Mouse (Mus musculus): ENCODE measurements around the gene Mks1. TPM values are rescaled to one million over a fixed set of nuclear protein-coding genes. Genes with fewer than 3 reads are reported as not detected.

Gene Mks1
- polyA plus RNA-seq (2012; rRNA removed; ENCODE audit: low replicate concordance) = 12.7 and 22.3 TPM in 2 replicates

DNA sequence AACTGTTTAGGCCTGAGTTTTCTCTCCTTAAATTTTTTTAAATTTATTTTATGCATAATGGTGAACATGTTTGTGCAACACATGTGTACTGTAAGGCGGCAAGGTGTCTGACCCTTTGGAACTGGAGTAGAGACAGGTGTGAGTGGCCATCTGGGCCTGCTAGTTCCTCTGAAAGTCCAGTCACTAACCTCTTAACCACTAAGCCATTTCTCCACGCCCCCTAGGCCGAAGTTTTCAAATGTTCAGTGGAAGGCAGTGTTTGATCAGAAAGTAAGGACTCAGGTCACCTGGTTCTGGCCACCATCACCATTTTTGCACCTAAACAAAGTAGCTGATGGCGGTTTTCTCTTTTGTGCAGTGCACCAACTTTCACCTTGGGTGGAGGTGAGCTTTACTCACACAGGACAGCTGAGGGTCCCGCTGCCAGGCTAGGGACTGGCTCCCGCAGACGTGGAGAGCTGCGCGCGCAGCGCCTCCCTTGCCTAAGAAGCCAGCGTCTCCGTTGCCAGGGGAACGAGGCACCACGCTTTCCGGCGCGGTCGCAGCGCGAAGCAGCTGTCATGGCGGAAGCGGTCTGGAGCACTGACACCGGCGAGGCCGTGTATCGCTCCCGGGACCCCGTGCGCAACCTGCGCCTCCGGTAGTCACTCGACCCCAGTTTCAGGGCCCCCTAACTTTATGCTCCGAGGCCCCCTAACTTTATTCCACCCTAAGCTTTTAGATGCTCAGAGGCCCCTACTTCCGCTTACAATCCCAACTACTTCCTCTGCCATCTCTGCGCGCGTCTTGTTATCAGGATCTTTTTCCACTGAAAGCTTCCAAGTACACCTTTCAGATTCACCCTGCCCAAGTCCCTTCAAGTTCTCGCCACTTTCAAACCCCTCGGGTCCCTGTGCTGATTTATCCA, at the start of gene Mks1:
Gene Mks1 (plus strand): TSS at position 526 of the 907 bp plus-strand sequence.

DNA sequence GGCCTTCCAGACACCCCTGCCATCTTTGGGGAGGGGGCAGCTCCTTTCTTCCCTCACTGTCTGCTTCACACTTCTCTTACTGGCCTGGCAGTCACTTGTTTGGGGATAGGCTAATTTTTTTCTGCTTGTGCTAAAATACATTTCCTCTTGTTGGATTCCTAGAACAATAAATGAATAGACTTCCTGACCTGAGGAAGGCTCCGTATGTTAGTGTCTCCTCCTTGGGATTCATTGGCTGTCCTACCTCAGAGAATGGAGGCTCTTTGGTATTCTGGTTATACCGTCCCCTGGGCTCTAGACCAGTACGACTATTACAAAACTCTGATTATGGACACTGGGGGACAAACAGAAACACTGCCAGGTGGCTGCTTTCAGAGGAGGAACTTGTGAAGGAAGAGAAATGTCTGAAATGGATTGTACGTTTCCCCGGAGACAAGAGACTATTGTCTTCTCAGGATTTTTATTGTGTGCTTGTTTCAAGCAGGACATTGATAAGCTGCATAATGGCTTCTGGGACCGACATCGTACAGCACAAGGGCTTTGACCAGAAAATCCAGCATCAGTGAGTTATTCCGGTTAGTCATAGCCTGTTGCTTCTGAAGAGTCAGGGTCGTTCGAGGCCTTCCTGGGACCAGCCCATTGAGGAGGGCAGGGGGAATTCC, 24.6 kb upstream of the Mks1 start, which contains the start of gene Lpo:
Gene Lpo (minus strand): TSS at position 51 of the 662 bp plus-strand sequence.

DNA sequence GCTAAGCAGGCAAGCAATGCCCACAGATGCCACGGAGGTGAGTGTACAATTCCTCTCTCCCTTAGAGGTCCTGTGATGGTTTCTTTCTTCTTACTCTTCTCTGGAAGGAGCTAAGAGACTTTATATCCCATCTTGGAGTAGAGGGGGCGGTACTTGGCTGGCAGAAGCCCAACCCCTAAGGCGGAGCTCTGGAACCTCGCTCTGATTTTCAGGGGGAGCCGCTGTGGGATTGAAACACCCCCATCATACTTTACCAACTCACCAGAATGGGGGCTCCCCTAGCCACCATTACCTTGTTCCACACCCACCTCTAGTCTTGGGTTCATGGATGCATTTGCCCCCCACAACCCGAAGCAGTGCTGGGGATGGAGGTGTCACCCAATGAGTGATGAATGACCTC, 22.4 kb downstream of the Mks1 start, which contains the start of gene Epx:
Gene Epx (minus strand): TSS at position 101 of the 400 bp plus-strand sequence.

DNA sequence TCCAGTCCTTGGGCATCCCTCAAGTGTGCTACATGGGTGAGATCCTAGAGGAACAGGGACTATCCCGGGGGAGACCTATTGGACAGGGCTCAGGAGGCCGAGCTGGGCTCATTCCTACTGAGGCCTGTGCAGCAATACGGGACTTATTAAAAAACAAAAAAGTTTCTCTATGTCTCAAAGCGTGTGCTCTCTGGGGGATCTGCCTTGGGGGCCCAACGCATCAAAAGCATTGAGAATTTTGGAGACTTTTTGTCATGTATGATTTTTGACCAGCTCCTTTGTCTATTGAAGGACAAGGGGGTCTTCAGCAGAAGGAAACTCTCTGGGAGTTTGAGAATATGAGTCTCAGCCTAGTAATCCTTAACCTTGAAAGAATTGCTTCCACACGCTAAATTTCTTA, 39.2 kb downstream of the Mks1 start, which contains the start of gene Olfr462:
Gene Olfr462 (minus strand): TSS at position 101 of the 400 bp plus-strand sequence.

DNA sequence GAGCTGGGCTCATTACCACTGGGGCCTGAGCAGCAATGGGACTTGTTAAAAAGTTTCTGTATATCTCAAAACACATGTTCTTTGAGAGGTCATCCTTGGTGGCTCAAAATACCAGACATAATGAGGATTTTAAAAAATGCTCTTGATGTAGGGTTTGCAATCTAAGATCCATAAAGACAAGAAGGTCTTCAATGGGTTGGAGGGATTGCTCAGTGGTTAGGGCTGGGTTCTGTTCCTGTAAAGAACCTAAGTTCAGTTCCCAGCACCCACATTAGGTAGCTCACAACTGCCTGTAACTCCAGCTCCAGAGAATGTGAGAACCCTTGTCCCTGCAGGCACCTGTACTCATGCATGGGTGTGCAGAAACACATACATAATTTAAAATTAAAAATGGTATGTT, 44.3 kb downstream of the Mks1 start, which contains the start of gene Olfr463:
Gene Olfr463 (minus strand): TSS at position 101 of the 400 bp plus-strand sequence.

Other genes starting within 250 kb of the Mks1 start
- gene Hsf5, start 236.1 kb upstream of the Mks1 start, polyA plus RNA-seq (2012; rRNA removed; ENCODE audit: low replicate concordance) = 0.09 TPM in 1 of 2 replicates, not detected in the other
- 0.42 and 11.4 TPM in 2 replicates for gene Rnf43, start 190.5 kb upstream of the Mks1 start, polyA plus RNA-seq (2012; rRNA removed; ENCODE audit: low replicate concordance)
- 88.8 and 95.3 TPM in 2 replicates for gene Supt4a, start 115.7 kb upstream of the Mks1 start, polyA plus RNA-seq (2012; rRNA removed; ENCODE audit: low replicate concordance)
- gene Tspoap1, start 92.7 kb upstream of the Mks1 start, polyA plus RNA-seq (2012; rRNA removed; ENCODE audit: low replicate concordance) = 0.62 and 11.0 TPM in 2 replicates
- gene Mpo, start 59.6 kb upstream of the Mks1 start, polyA plus RNA-seq (2012; rRNA removed; ENCODE audit: low replicate concordance) = 0.52 and 1.3 TPM in 2 replicates
- gene Lpo, start 24.9 kb upstream of the Mks1 start, polyA plus RNA-seq (2012; rRNA removed; ENCODE audit: low replicate concordance) = 0.04 and 0.27 TPM in 2 replicates
- 0.36 TPM in 1 of 2 replicates, not detected in the other for gene Epx, start 22.3 kb downstream of the Mks1 start, polyA plus RNA-seq (2012; rRNA removed; ENCODE audit: low replicate concordance)
- gene Olfr462, start 39.1 kb downstream of the Mks1 start, polyA plus RNA-seq (2012; rRNA removed; ENCODE audit: low replicate concordance) = not detected in 2 replicates
- not detected in 2 replicates for gene Olfr463, start 44.2 kb downstream of the Mks1 start, polyA plus RNA-seq (2012; rRNA removed; ENCODE audit: low replicate concordance)
- gene Olfr464, start 67.8 kb downstream of the Mks1 start, polyA plus RNA-seq (2012; rRNA removed; ENCODE audit: low replicate concordance) = not detected in 2 replicates
- gene Dynll2, start 134.3 kb downstream of the Mks1 start, polyA plus RNA-seq (2012; rRNA removed; ENCODE audit: low replicate concordance) = 99.5 and 124 TPM in 2 replicates
- 76.9 and 142 TPM in 2 replicates for gene Srsf1, start 194.2 kb downstream of the Mks1 start, polyA plus RNA-seq (2012; rRNA removed; ENCODE audit: low replicate concordance)
- 18.1 and 30.4 TPM in 2 replicates for gene Vezf1, start 215.1 kb downstream of the Mks1 start, polyA plus RNA-seq (2012; rRNA removed; ENCODE audit: low replicate concordance)
- gene Cuedc1, start 244.8 kb downstream of the Mks1 start, polyA plus RNA-seq (2012; rRNA removed; ENCODE audit: low replicate concordance) = 46.1 and 52.8 TPM in 2 replicates